Mouse (Mus musculus) heart, postnatal 0 days (tissue): ENCODE measurements at regions not wholly inside any gene's neighbourhood (a gene's known extent, or its start where the extent isn't known, plus 50 kb on each side); places are given as distances from the start of the nearest gene placed in this dataset.

Source experiments
- CTCF ChIP-seq: IDR thresholded peaks from 2 replicates; pipeline ENCODE4 v1.5.1; 2016; ENCODE audit warnings: antibody characterized with exemption, control low read depth, low read depth
- EP300 ChIP-seq: IDR thresholded peaks from 2 replicates; pipeline ENCODE4 v1.6.1; 2016; ENCODE audit warnings: antibody characterized with exemption, low read depth

DNA sequence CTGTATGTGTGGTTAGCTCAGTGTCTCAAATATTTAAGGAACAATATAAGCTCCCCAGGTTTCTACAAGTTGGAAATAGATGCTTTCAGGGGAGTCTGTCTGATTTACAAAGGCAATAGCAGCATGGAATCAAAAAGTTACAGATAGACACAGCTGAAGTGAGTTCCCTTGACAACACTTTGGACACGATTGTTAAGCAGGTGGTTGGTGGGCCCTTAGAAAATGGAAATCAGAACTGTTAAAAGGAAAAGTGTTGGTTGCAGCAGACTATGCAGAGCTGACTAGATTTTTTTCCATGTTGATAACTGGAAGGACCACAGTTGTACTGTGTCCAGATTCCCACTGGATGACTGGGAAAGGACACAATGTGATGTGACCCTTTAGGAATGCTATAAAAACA is 536.6 kb upstream of the Arid1b start:
- TF ChIP-seq EP300 (no peak), CTCF (no peak)
